In genomic region chr10:19955817-19956216, GRCm38 (mm10) we compare ENCODE assay signal across 22 mouse cellular contexts. TPM values are rescaled to one million over a fixed set of nuclear protein-coding genes. Genes with fewer than 3 reads are reported as not detected.
DNase-seq lines count a peak whose midpoint lies in the region; ATAC-seq and TF ChIP-seq lines count a peak whose summit lies in the region.
"Had no signal": no experiment of that assay in that cellular context is flagged by ENCODE, and none has a peak within 500 bp of the region (broad histone marks: within the 10 kb centered on the region; RNA-seq: fewer than 3 reads in every experiment).

No protein-coding gene starts in this region.

- no peaks in the 10 kb centered on the region for H3K9me3 ChIP-seq in lung, embryonic 16.5 days (ENCODE audit: control insufficient read depth, low read length)
- H3K9me3 ChIP-seq: embryonic facial prominence, embryonic 15.5 days; forebrain, embryonic 10.5 days; heart, embryonic 15.5 days; hindbrain, embryonic 15.5 days had no signal

- H3K27me3 ChIP-seq in heart, adult 2 months (ENCODE audit: control insufficient read depth, insufficient read depth, low read length), result no peaks in the 10 kb centered on the region
- H3K27me3 ChIP-seq in lung, embryonic 16.5 days (ENCODE audit: control insufficient read depth, insufficient read depth, low read depth, low read length), result no peaks in the 10 kb centered on the region
- no peaks in the 10 kb centered on the region for H3K27me3 ChIP-seq in splenic B cell, adult 2 months (ENCODE audit: control insufficient read depth, insufficient read depth, low read length, poor library complexity, severe bottlenecking)
- H3K27me3 ChIP-seq: embryonic facial prominence, embryonic 15.5 days; heart, embryonic 15.5 days; hindbrain, embryonic 15.5 days; Patski had no signal

- H3K4me2 ChIP-seq in lung, embryonic 16.5 days (ENCODE audit: low read depth, low read length), result peak overlapping the region; percentile 36; the same call in 1 of the 2 replicates
- H3K4me2 ChIP-seq: embryonic facial prominence, embryonic 15.5 days; heart, embryonic 11.5 days; heart, embryonic 15.5 days; hindbrain, embryonic 15.5 days had no signal

- no peak for TF ChIP-seq POLR2A in heart, adult 2 months (IDR thresholded peaks at IDR 0.05; ENCODE audit: insufficient read depth, low read depth, low read length)

- H3K27ac ChIP-seq in heart, adult 2 months, result peak overlapping the region; percentile 70
- no peak overlapping the region for H3K27ac ChIP-seq in lung, embryonic 16.5 days (ENCODE audit: low read length)
- H3K27ac ChIP-seq: embryonic facial prominence, embryonic 15.5 days; forebrain, embryonic 10.5 days; hindbrain, embryonic 15.5 days had no signal

- no peak for TF ChIP-seq EP300 in heart, adult 2 months (IDR thresholded peaks at IDR 0.05; ENCODE audit: insufficient read depth, low read depth, low read length)

- peaks cover 7% of the 10 kb centered on the region for H3K79me2 ChIP-seq in heart, adult 2 months (replicated peaks; ENCODE audit: control insufficient read depth, insufficient read depth, low read length)

- 81% methylated on average over 6 of the region's 6 CpGs for WGBS in heart, adult 2 months
- WGBS in lung, embryonic 16.5 days, result 70% methylated on average over 6 of the region's 6 CpGs

- H3K4me1 ChIP-seq in heart, adult 2 months (ENCODE audit: control insufficient read depth, insufficient read depth, low read length), result peaks cover 10% of the 10 kb centered on the region
- H3K4me1 ChIP-seq in lung, embryonic 16.5 days (replicated peaks; ENCODE audit: control insufficient read depth, insufficient read depth, low read length), result peaks cover 26% of the 10 kb centered on the region
- H3K4me1 ChIP-seq: embryonic facial prominence, embryonic 15.5 days; hindbrain, embryonic 15.5 days had no signal

- no peak for TF ChIP-seq CTCF in heart, adult 2 months (IDR thresholded peaks at IDR 0.05)

- no peak overlapping the region for H3K4me3 ChIP-seq in heart, adult 2 months
- H3K4me3 ChIP-seq in lung, embryonic 16.5 days (ENCODE audit: low read length), result no peak overlapping the region
- H3K4me3 ChIP-seq: embryonic facial prominence, embryonic 15.5 days; erythroblast, embryonic 14.5 days; forebrain, embryonic 10.5 days; heart, embryonic 15.5 days; hindbrain, embryonic 15.5 days had no signal

- no peak overlapping the region for H3K9ac ChIP-seq in heart, adult 2 months (ENCODE audit: low read depth, low read length)
- H3K9ac ChIP-seq in lung, embryonic 16.5 days (ENCODE audit: low read length), result no peak overlapping the region
- H3K9ac ChIP-seq: embryonic facial prominence, embryonic 15.5 days; heart, embryonic 15.5 days; hindbrain, embryonic 15.5 days had no signal

- intact Hi-C loops in heart, adult 2 months (cut with DNase I), result loop anchor here (2.0 kb wide), 1 partner anchor 21 kb away; the partner anchor contains the start of gene Map3k5

- H3K36me3 ChIP-seq in heart, adult 2 months (ENCODE audit: control insufficient read depth, insufficient read depth, low read length), result peaks cover 9% of the 10 kb centered on the region; the same call in 1 of the 2 replicates
- no peaks in the 10 kb centered on the region for H3K36me3 ChIP-seq in lung, embryonic 16.5 days (ENCODE audit: control insufficient read depth, insufficient read depth, low read length)
- 0 out of 2 replicates have a peak, but pooled peaks cover 4% of the 10 kb centered on the region for H3K36me3 ChIP-seq in splenic B cell, adult 2 months (ENCODE audit: control insufficient read depth, insufficient read depth, low read length, poor library complexity, severe bottlenecking)
- H3K36me3 ChIP-seq: embryonic facial prominence, embryonic 15.5 days; forebrain, embryonic 10.5 days; heart, embryonic 15.5 days; hindbrain, embryonic 15.5 days had no signal

- no peak for DNase-seq in heart, adult 2 months
- no peak for DNase-seq in heart, postnatal 4 days
- no peak for DNase-seq in lung, postnatal 4 days
- peak; percentile 36 for DNase-seq in splenic B cell, adult 2 months (ENCODE audit: low read depth, low spot score)
- no peak for DNase-seq in kidney, adult 11 months
- no peak for DNase-seq in cerebellum, adult 11-12 months
- DNase-seq: adrenal gland, postnatal 14 days; cerebellum, adult 8-10 months; cerebellum, postnatal 14 days; embryo, embryonic 11 days; gastrocnemius, postnatal 36 days; heart, adult 18-20 months had no signal

- no peak for ATAC-seq in lung, embryonic 16.5 days (ENCODE audit: low read depth)
- ATAC-seq: activated CD4-positive, CD25-positive, alpha-beta regulatory T cell, adult 4 months; forebrain, embryonic 14.5 days; Patski had no signal

RNA-seq across cellular contexts. Expression of gene Map3k5, which starts 21.5 kb away (rescaled TPM):
- total RNA-seq in heart, adult 2 months (2021), result 10 to 100 TPM; 42.6 to 45.3 TPM
- polyA plus RNA-seq in heart, adult 2 months (2012; rRNA removed), result 7.6 and 11.9 TPM in 2 replicates
- 10 to 100 TPM; 27.7 to 28.3 TPM for total RNA-seq in heart, postnatal 4 days (2021)
- polyA plus RNA-seq in lung, embryonic 16.5 days (2015; fragmentation: Nextera tagmentation; extraction: Ambion mirVana), result 1.2 and 1.7 TPM in 2 replicates
- polyA plus RNA-seq: erythroblast, embryonic 14.5 days had no signal

RNA-seq across cellular contexts. Expression of gene Pex7, which starts 48.3 kb away (rescaled TPM):
- total RNA-seq in heart, adult 2 months (2021), result 10 to 100 TPM; 32.5 to 32.8 TPM
- polyA plus RNA-seq in heart, adult 2 months (2012; rRNA removed), result 37.6 and 59.0 TPM in 2 replicates
- total RNA-seq in heart, postnatal 4 days (2021), result 10 to 100 TPM; 24.0 to 24.2 TPM
- 30.5 and 34.2 TPM in 2 replicates for polyA plus RNA-seq in lung, embryonic 16.5 days (2015; fragmentation: Nextera tagmentation; extraction: Ambion mirVana)
